Mouse (Mus musculus) myocyte (in vitro differentiated cells): ENCODE data around the gene Mia.

Experiments used
- POLR2A ChIP-seq: IDR thresholded peaks from one replicate; pipeline ENCODE4 v1.6.1; 2011; ENCODE audit warnings: low read depth, mild to moderate bottlenecking, control low read depth, moderate library complexity; ENCODE audit not compliant: insufficient read length
- REST ChIP-seq: IDR thresholded peaks from one replicate; pipeline ENCODE4 v1.6.1; 2011; ENCODE audit warnings: mild to moderate bottlenecking, control low read depth, moderate library complexity; ENCODE audit not compliant: insufficient read depth, insufficient read length

DNA sequence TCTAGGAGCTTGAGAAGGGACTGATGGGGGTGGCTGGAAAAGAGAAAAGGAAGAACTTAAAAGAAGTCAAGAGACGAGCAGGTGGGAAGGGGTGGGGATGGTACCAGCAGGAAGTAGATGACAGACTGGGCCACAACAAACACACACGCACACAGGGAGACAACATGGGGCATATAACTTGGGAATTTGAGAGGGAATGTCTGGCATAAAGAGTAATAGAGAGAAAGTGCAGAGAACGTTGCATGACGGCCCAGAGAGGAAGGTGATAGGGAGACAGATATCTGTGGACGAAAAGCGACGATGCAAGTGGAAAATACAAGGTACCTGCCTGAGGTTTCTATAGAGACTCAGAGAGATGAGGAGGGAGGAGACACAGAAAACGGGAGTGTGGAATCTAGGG is 15.3 kb downstream of the Mia start:
- TF ChIP-seq POLR2A, result no peak
- no peak for TF ChIP-seq REST
